Mouse (Mus musculus): ENCODE measurements at regions not wholly inside any gene's neighbourhood (a gene's known extent, or its start where the extent isn't known, plus 50 kb on each side); places are given as distances from the start of the nearest gene placed in this dataset.

GRCm38 (mm10) chr1:81539591-81540311 is 463.0 kb downstream of the Nyap2 start:
- H3K9ac ChIP-seq (ENCODE audit: low read depth, poor library complexity, severe bottlenecking): no peak overlapping the region
- H3K9me3 ChIP-seq (replicated peaks; ENCODE audit: control insufficient read depth, insufficient read depth, low read length, poor library complexity, severe bottlenecking): no peaks in the 10 kb centered on the region
- no peak for TF ChIP-seq CTCF (IDR thresholded peaks at IDR 0.05; ENCODE audit: low read depth, low read length)
- TF ChIP-seq POLR2A (IDR thresholded peaks at IDR 0.05; ENCODE audit: insufficient read depth, low read length): no peak
- TF ChIP-seq EP300 (IDR thresholded peaks at IDR 0.05; ENCODE audit: insufficient read depth, low read depth, low read length): no peak
- H3K4me3 ChIP-seq (ENCODE audit: low read depth, low read length): no peak overlapping the region
- H3K27ac ChIP-seq (ENCODE audit: insufficient read depth, low read length): no peak overlapping the region
- H3K36me3 ChIP-seq (ENCODE audit: control insufficient read depth, insufficient read depth, low read length, poor library complexity, severe bottlenecking): no peaks in the 10 kb centered on the region
- no peaks in the 10 kb centered on the region for H3K4me1 ChIP-seq (ENCODE audit: control insufficient read depth, insufficient read depth, low read length)
- no peaks in the 10 kb centered on the region for H3K27me3 ChIP-seq (ENCODE audit: control insufficient read depth, insufficient read depth, low read length, poor library complexity, severe bottlenecking)

- TF ChIP-seq POLR2A (IDR thresholded peaks at IDR 0.05; ENCODE audit: insufficient read depth, low read length): no peak
- no peak for TF ChIP-seq CTCF (IDR thresholded peaks at IDR 0.05; ENCODE audit: low read depth, low read length)
- TF ChIP-seq EP300 (IDR thresholded peaks at IDR 0.05; ENCODE audit: insufficient read depth, low read depth, low read length): no peak
Observed at GRCm38 (mm10) chr1:81548906-81549305, 472.2 kb downstream of the Nyap2 start.

GRCm38 (mm10) chr1:81549706-81550105 is 473.0 kb downstream of the Nyap2 start:
- H3K4me1 ChIP-seq (ENCODE audit: control insufficient read depth, insufficient read depth, low read length): no peaks in the 10 kb centered on the region
- TF ChIP-seq EP300 (IDR thresholded peaks at IDR 0.05; ENCODE audit: insufficient read depth, low read depth, low read length): no peak
- no peak for TF ChIP-seq POLR2A (IDR thresholded peaks at IDR 0.05; ENCODE audit: insufficient read depth, low read length)
- no peak for TF ChIP-seq CTCF (IDR thresholded peaks at IDR 0.05; ENCODE audit: low read depth, low read length)
- no peak overlapping the region for H3K27ac ChIP-seq (ENCODE audit: insufficient read depth, low read length)
- H3K27me3 ChIP-seq (ENCODE audit: control insufficient read depth, insufficient read depth, low read length, poor library complexity, severe bottlenecking): no peaks in the 10 kb centered on the region
- H3K9me3 ChIP-seq (replicated peaks; ENCODE audit: control insufficient read depth, insufficient read depth, low read length, poor library complexity, severe bottlenecking): no peaks in the 10 kb centered on the region
- no peak overlapping the region for H3K4me3 ChIP-seq (ENCODE audit: low read depth, low read length)
- no peaks in the 10 kb centered on the region for H3K36me3 ChIP-seq (ENCODE audit: control insufficient read depth, insufficient read depth, low read length, poor library complexity, severe bottlenecking)
- no peak overlapping the region for H3K9ac ChIP-seq (ENCODE audit: low read depth, poor library complexity, severe bottlenecking)

More at GRCm38 (mm10) chr1:81548906-81549305, 472.2 kb downstream of the Nyap2 start:
- Histone ChIP-seq H3K27me3 (ENCODE audit: control insufficient read depth, insufficient read depth, low read length, poor library complexity, severe bottlenecking) (no peaks in the 10 kb centered on the region), H3K36me3 (ENCODE audit: control insufficient read depth, insufficient read depth, low read length, poor library complexity, severe bottlenecking) (no peaks in the 10 kb centered on the region), H3K9ac (ENCODE audit: low read depth, poor library complexity, severe bottlenecking) (no peak overlapping the region), H3K4me1 (ENCODE audit: control insufficient read depth, insufficient read depth, low read length) (no peaks in the 10 kb centered on the region), H3K4me3 (ENCODE audit: low read depth, low read length) (no peak overlapping the region), H3K27ac (ENCODE audit: insufficient read depth, low read length) (no peak overlapping the region), H3K9me3 (replicated peaks; ENCODE audit: control insufficient read depth, insufficient read depth, low read length, poor library complexity, severe bottlenecking) (no peaks in the 10 kb centered on the region)

GRCm38 (mm10) chr1:81552731-81553130 is 476.0 kb downstream of the Nyap2 start:
- no peaks in the 10 kb centered on the region for H3K36me3 ChIP-seq (ENCODE audit: control insufficient read depth, insufficient read depth, low read length, poor library complexity, severe bottlenecking)
- no peak overlapping the region for H3K27ac ChIP-seq (ENCODE audit: insufficient read depth, low read length)
- H3K9ac ChIP-seq (ENCODE audit: low read depth, poor library complexity, severe bottlenecking): no peak overlapping the region
- H3K9me3 ChIP-seq (replicated peaks; ENCODE audit: control insufficient read depth, insufficient read depth, low read length, poor library complexity, severe bottlenecking): no peaks in the 10 kb centered on the region
- TF ChIP-seq CTCF (IDR thresholded peaks at IDR 0.05; ENCODE audit: low read depth, low read length) (no peak), EP300 (IDR thresholded peaks at IDR 0.05; ENCODE audit: insufficient read depth, low read depth, low read length) (no peak), POLR2A (IDR thresholded peaks at IDR 0.05; ENCODE audit: insufficient read depth, low read length) (no peak)
- no peak overlapping the region for H3K4me3 ChIP-seq (ENCODE audit: low read depth, low read length)
- H3K27me3 ChIP-seq (ENCODE audit: control insufficient read depth, insufficient read depth, low read length, poor library complexity, severe bottlenecking): no peaks in the 10 kb centered on the region
- no peaks in the 10 kb centered on the region for H3K4me1 ChIP-seq (ENCODE audit: control insufficient read depth, insufficient read depth, low read length)

- TF ChIP-seq CTCF (IDR thresholded peaks at IDR 0.05; ENCODE audit: low read depth, low read length): no peak
- TF ChIP-seq POLR2A (IDR thresholded peaks at IDR 0.05; ENCODE audit: insufficient read depth, low read length): no peak
- no peak for TF ChIP-seq EP300 (IDR thresholded peaks at IDR 0.05; ENCODE audit: insufficient read depth, low read depth, low read length)
Observed at GRCm38 (mm10) chr1:81576965-81577664, 500.4 kb downstream of the Nyap2 start.

GRCm38 (mm10) chr1:81577665-81578201 is 501.0 kb downstream of the Nyap2 start:
- TF ChIP-seq POLR2A (IDR thresholded peaks at IDR 0.05; ENCODE audit: insufficient read depth, low read length): no peak
- TF ChIP-seq EP300 (IDR thresholded peaks at IDR 0.05; ENCODE audit: insufficient read depth, low read depth, low read length): no peak
- no peak for TF ChIP-seq CTCF (IDR thresholded peaks at IDR 0.05; ENCODE audit: low read depth, low read length)
- Histone ChIP-seq H3K27me3 (ENCODE audit: control insufficient read depth, insufficient read depth, low read length, poor library complexity, severe bottlenecking) (no peaks in the 10 kb centered on the region), H3K9me3 (replicated peaks; ENCODE audit: control insufficient read depth, insufficient read depth, low read length, poor library complexity, severe bottlenecking) (peaks cover 6% of the 10 kb centered on the region; the same call in 1 of the 2 replicates), H3K36me3 (ENCODE audit: control insufficient read depth, insufficient read depth, low read length, poor library complexity, severe bottlenecking) (no peaks in the 10 kb centered on the region), H3K4me1 (ENCODE audit: control insufficient read depth, insufficient read depth, low read length) (no peaks in the 10 kb centered on the region), H3K27ac (ENCODE audit: insufficient read depth, low read length) (no peak overlapping the region), H3K9ac (ENCODE audit: low read depth, poor library complexity, severe bottlenecking) (no peak overlapping the region), H3K4me3 (ENCODE audit: low read depth, low read length) (no peak overlapping the region)

More at GRCm38 (mm10) chr1:81576965-81577664, 500.4 kb downstream of the Nyap2 start:
- Histone ChIP-seq H3K27ac (ENCODE audit: insufficient read depth, low read length) (no peak overlapping the region), H3K9ac (ENCODE audit: low read depth, poor library complexity, severe bottlenecking) (no peak overlapping the region), H3K4me1 (ENCODE audit: control insufficient read depth, insufficient read depth, low read length) (no peaks in the 10 kb centered on the region), H3K9me3 (replicated peaks; ENCODE audit: control insufficient read depth, insufficient read depth, low read length, poor library complexity, severe bottlenecking) (peaks cover 10% of the 10 kb centered on the region), H3K36me3 (ENCODE audit: control insufficient read depth, insufficient read depth, low read length, poor library complexity, severe bottlenecking) (no peaks in the 10 kb centered on the region), H3K27me3 (ENCODE audit: control insufficient read depth, insufficient read depth, low read length, poor library complexity, severe bottlenecking) (no peaks in the 10 kb centered on the region), H3K4me3 (ENCODE audit: low read depth, low read length) (no peak overlapping the region)

Measured in ES-Bruce4 (cell line).